Mouse (Mus musculus): Measurements from ENCODE around the gene Trpv2. TPM values are rescaled to one million over a fixed set of nuclear protein-coding genes. Genes with fewer than 3 reads are reported as not detected.
"Not testable (repeated sequence)": the region's sequence is repeated elsewhere in the genome, so short reads cannot be mapped to it uniquely, and the experiment has no call there.

Trpv2 gene
- total and polyA plus RNA-seq, 3 experiments, result 39.2 to 58.7 (median 46.2) TPM

- H3K36me3 ChIP-seq (replicated peaks in 1 of 2; ENCODE audit: control insufficient read depth in 1 of 2, insufficient read depth in 1 of 2, low read length in 1 of 2), result peaks cover 24 to 43% of the 10 kb centered on the region in 2 experiments
- H3K79me2 ChIP-seq (replicated peaks; ENCODE audit: control insufficient read depth, extremely low read depth, insufficient read depth, poor library complexity, severe bottlenecking), result peaks cover 22% of the 10 kb centered on the region
- H3K27ac ChIP-seq (ENCODE audit: insufficient read depth, low read depth); H3K9me3 ChIP-seq (replicated peaks; ENCODE audit: low read length); DNase-seq (ENCODE audit: extremely low read depth); H3K27me3 ChIP-seq (replicated peaks); dilution Hi-C loops (cut with MboI; ENCODE audit: extremely low pct_ligation_motif_present, extremely low pct_unique_long_range_greater_than_20kb, low sequenced_read_pairs); H3K9ac ChIP-seq (ENCODE audit: insufficient read depth, low read depth): not testable (repeated sequence)
- peak; percentile 62 for TF ChIP-seq ZNF384 (IDR thresholded peaks at IDR 0.05; ENCODE audit: low read depth, low read length)
- in situ Hi-C loops (cut with MboI; ENCODE audit: low pct_ligation_motif_present, low pct_unique_long_range_greater_than_20kb, low sequenced_read_pairs), result loop anchor here (5.0 kb wide), 1 partner anchor 38 kb away; no protein-coding TSS in a partner anchor
- peak overlapping the region; percentile 48; the same call in 1 of the 2 replicates for H3K4me2 ChIP-seq (ENCODE audit: insufficient read depth, low read depth, poor library complexity, severe bottlenecking)
- peaks cover 25 to 76% of the 10 kb centered on the region in 2 experiments for H3K4me1 ChIP-seq (ENCODE audit: control insufficient read depth in 1 of 2, insufficient read depth in 2 of 2)
- peak overlapping the region in 2 of 3 experiments; percentile 71 to 74 for H3K4me3 ChIP-seq (replicated peaks in 1 of 3; ENCODE audit: low read depth in 2 of 3, low read length in 2 of 3, poor library complexity in 1 of 3)
Observed at GRCm38 (mm10) chr11:62649803-62650202, 75.5 kb downstream of the Trpv2 start.

Other genes starting within 250 kb of the Trpv2 start
- gene Pigl, start 116.0 kb upstream of the Trpv2 start, total RNA-seq (2012; rRNA removed), result 5.2 and 5.6 TPM in 2 replicates
- gene Pigl, start 116.0 kb upstream of the Trpv2 start, total RNA-seq (2014; rRNA removed), result 3.0 and 4.4 TPM in 2 replicates
- 7.6 and 9.1 TPM in 2 replicates for gene Pigl, start 116.0 kb upstream of the Trpv2 start, polyA plus RNA-seq (2012; ENCODE audit: insufficient read length, low read depth)
- gene Ncor1, start 115.9 kb upstream of the Trpv2 start, total RNA-seq (2012; rRNA removed), result 83.8 and 93.7 TPM in 2 replicates
- 69.3 and 76.3 TPM in 2 replicates for gene Ncor1, start 115.9 kb upstream of the Trpv2 start, total RNA-seq (2014; rRNA removed)
- gene Ncor1, start 115.9 kb upstream of the Trpv2 start, polyA plus RNA-seq (2012; ENCODE audit: insufficient read length, low read depth), result 171 and 232 TPM in 2 replicates
- 98.8 and 107 TPM in 2 replicates for gene Cenpv, start 35.2 kb upstream of the Trpv2 start, total RNA-seq (2012; rRNA removed)
- 24.1 and 24.4 TPM in 2 replicates for gene Cenpv, start 35.2 kb upstream of the Trpv2 start, total RNA-seq (2014; rRNA removed)
- gene Cenpv, start 35.2 kb upstream of the Trpv2 start, polyA plus RNA-seq (2012; ENCODE audit: insufficient read length, low read depth), result 24.9 and 33.6 TPM in 2 replicates
- gene Ubb, start 23.3 kb upstream of the Trpv2 start, total RNA-seq (2012; rRNA removed), result 2,030 and 2,098 TPM in 2 replicates
- 929 and 1,092 TPM in 2 replicates for gene Ubb, start 23.3 kb upstream of the Trpv2 start, total RNA-seq (2014; rRNA removed)
- 1,487 and 1,562 TPM in 2 replicates for gene Ubb, start 23.3 kb upstream of the Trpv2 start, polyA plus RNA-seq (2012; ENCODE audit: insufficient read length, low read depth)
- gene Lrrc75a, start 74.0 kb downstream of the Trpv2 start, total RNA-seq (2012; rRNA removed), result 2.9 and 12.6 TPM in 2 replicates
- gene Lrrc75a, start 74.0 kb downstream of the Trpv2 start, total RNA-seq (2014; rRNA removed), result 1.3 and 1.6 TPM in 2 replicates
- gene Lrrc75a, start 74.0 kb downstream of the Trpv2 start, polyA plus RNA-seq (2012; ENCODE audit: insufficient read length, low read depth), result 1.8 and 2.7 TPM in 2 replicates
- 47.9 and 60.7 TPM in 2 replicates for gene Mmgt2, start 74.2 kb downstream of the Trpv2 start, total RNA-seq (2012; rRNA removed)
- 41.2 and 49.2 TPM in 2 replicates for gene Mmgt2, start 74.2 kb downstream of the Trpv2 start, total RNA-seq (2014; rRNA removed)
- 61.4 and 65.9 TPM in 2 replicates for gene Mmgt2, start 74.2 kb downstream of the Trpv2 start, polyA plus RNA-seq (2012; ENCODE audit: insufficient read length, low read depth)
- gene Zfp287, start 157.4 kb downstream of the Trpv2 start, total RNA-seq (2012; rRNA removed), result 6.2 and 7.3 TPM in 2 replicates
- gene Zfp287, start 157.4 kb downstream of the Trpv2 start, total RNA-seq (2014; rRNA removed), result 4.6 and 4.8 TPM in 2 replicates
- gene Zfp287, start 157.4 kb downstream of the Trpv2 start, polyA plus RNA-seq (2012; ENCODE audit: insufficient read length, low read depth), result 5.7 TPM in 2 replicates
- not detected in 2 replicates for gene Gm10428, start 178.6 kb downstream of the Trpv2 start, total RNA-seq (2012; rRNA removed)
- not detected in 2 replicates for gene Gm10428, start 178.6 kb downstream of the Trpv2 start, total RNA-seq (2014; rRNA removed)
- gene Gm10428, start 178.6 kb downstream of the Trpv2 start, polyA plus RNA-seq (2012; ENCODE audit: insufficient read length, low read depth), result not detected in 2 replicates
- gene Zfp286, start 215.0 kb downstream of the Trpv2 start, total RNA-seq (2012; rRNA removed), result not detected in 2 replicates
- not detected in 2 replicates for gene Zfp286, start 215.0 kb downstream of the Trpv2 start, total RNA-seq (2014; rRNA removed)
- gene Zfp286, start 215.0 kb downstream of the Trpv2 start, polyA plus RNA-seq (2012; ENCODE audit: insufficient read length, low read depth), result not detected in 2 replicates
- not detected in 2 replicates for gene Trim16, start 245.7 kb downstream of the Trpv2 start, total RNA-seq (2012; rRNA removed)
- gene Trim16, start 245.7 kb downstream of the Trpv2 start, total RNA-seq (2014; rRNA removed), result not detected in 2 replicates
- gene Trim16, start 245.7 kb downstream of the Trpv2 start, polyA plus RNA-seq (2012; ENCODE audit: insufficient read length, low read depth), result 0.12 TPM in 1 of 2 replicates, not detected in the other

Measured in CH12.LX (cell line).